Mouse (Mus musculus) liver, embryonic 13.5 days (tissue): ENCODE results near the gene Nudt5. TPM values are rescaled to one million over a fixed set of nuclear protein-coding genes. Genes with fewer than 3 reads are reported as not detected.
"Not testable (repeated sequence)": the region's sequence is repeated elsewhere in the genome, so short reads cannot be mapped to it uniquely, and the experiment has no call there.

ENCODE experiments used
- ATAC-seq: fragments of 200-750 bp; cut with Nextera tagmentation; 2 replicates; pipeline ENCODE4 v1.8.0; 2017; ENCODE audit warnings: low read depth, mild to moderate bottlenecking, moderate number of reproducible peaks, moderate library complexity
- DNase-seq: peaks from one replicate; pipeline ENCODE4 v3.0.0; 2022
- H3K27ac ChIP-seq: fragments of 300-500 bp; sonication (generic); 2 replicates; pipeline ENCODE4 v1.5.1; 2015; ENCODE audit warnings: moderate library complexity, mild to moderate bottlenecking, inconsistent platforms
- H3K27me3 ChIP-seq: fragments of 300-500 bp; sonication (generic); 2 replicates; pipeline ENCODE4 v1.6.1; 2015; ENCODE audit warnings: mild to moderate bottlenecking, inconsistent platforms
- H3K36me3 ChIP-seq: fragments of 300-500 bp; sonication (generic); 2 replicates; pipeline ENCODE4 v1.6.1; 2015; ENCODE audit warnings: mild to moderate bottlenecking, inconsistent platforms
- H3K4me1 ChIP-seq: fragments of 300-500 bp; sonication (generic); replicated peaks from 2 replicates; pipeline ENCODE4 v1.6.1; 2015; ENCODE audit warnings: inconsistent platforms
- H3K4me2 ChIP-seq: fragments of 300-500 bp; sonication (generic); 2 replicates; pipeline ENCODE4 v1.6.1; 2015; ENCODE audit warnings: inconsistent platforms, mild to moderate bottlenecking, moderate library complexity
- H3K4me3 ChIP-seq: fragments of 300-500 bp; sonication (generic); replicated peaks from 2 replicates; pipeline ENCODE4 v1.5.1; 2015; ENCODE audit warnings: mild to moderate bottlenecking, inconsistent platforms
- H3K9ac ChIP-seq: fragments of 300-500 bp; sonication (generic); 2 replicates; pipeline ENCODE4 v1.6.1; 2015; ENCODE audit warnings: mild to moderate bottlenecking, inconsistent platforms
- H3K9me3 ChIP-seq: fragments of 300-500 bp; sonication (generic); replicated peaks from 2 replicates; pipeline ENCODE4 v1.6.1; 2016; ENCODE audit warnings: inconsistent platforms
- WGBS: fragments of 180-500 bp; shearing (Covaris S2); methylation state at CpG from one replicate; pipeline ENCODE4 v1.1.7; 2015; ENCODE audit not compliant: insufficient replicate concordance; 5-methylcytosine and 5-hydroxymethylcytosine counted together
- polyA plus RNA-seq: library from polyadenylated mRNA; unstranded; fragments of >200 nt; fragmentation: Nextera tagmentation; extraction: Ambion mirVana; gene quantifications from 2 replicates; pipeline ENCODE4 v1.2.1, GENCODE M21; 2015

The Nudt5 gene
- polyA plus RNA-seq: 70.1 and 84.3 TPM in 2 replicates

GRCm38 (mm10) chr2:5844873-5845631 lies at the start of gene Nudt5, which contains the start of gene Cdc123:
Gene Nudt5 (plus strand): TSS chr2:5845019.
Gene Cdc123 (minus strand): TSS chr2:5845164.
- Histone ChIP-seq H3K4me1 (peaks cover 45% of the 10 kb centered on the region), H3K27me3 (no peaks in the 10 kb centered on the region), H3K27ac (peak within 1 kb of the TSS; percentile 80), H3K4me3 (peak within 1 kb of the TSS; percentile 79), H3K4me2 (peak within 1 kb of the TSS; percentile 77), H3K9me3 (no peaks in the 10 kb centered on the region; the same call in 1 of the 2 replicates), H3K36me3 (peaks cover 34% of the 10 kb centered on the region), H3K9ac (peak within 1 kb of the TSS; percentile 75)
- DNase-seq (peak; percentile 81), ATAC-seq (peak; percentile 93)
- under 1% methylated on average over 53 of the region's 53 CpGs for WGBS

- Histone ChIP-seq H3K4me1 (peaks cover 21% of the 10 kb centered on the region), H3K9me3 (no peaks in the 10 kb centered on the region), H3K36me3 (peaks cover 87% of the 10 kb centered on the region), H3K27ac (no peak overlapping the region), H3K4me3 (no peak overlapping the region), H3K27me3 (no peaks in the 10 kb centered on the region), H3K4me2 (no peak overlapping the region), H3K9ac (no peak overlapping the region)
- ATAC-seq (no peak), DNase-seq (no peak)
- 82% methylated on average over 11 of the region's 11 CpGs for WGBS
Observed at GRCm38 (mm10) chr2:5797816-5798672, 46.8 kb upstream of the Nudt5 start.

GRCm38 (mm10) chr2:5801182-5801640 lies 43.6 kb upstream of the Nudt5 start:
- Histone ChIP-seq H3K27ac (peak overlapping the region; percentile 70), H3K4me1 (peaks cover 21% of the 10 kb centered on the region), H3K9me3 (no peaks in the 10 kb centered on the region), H3K9ac (peak overlapping the region; percentile 52), H3K4me2 (peak overlapping the region; percentile 34), H3K36me3 (peaks cover 75% of the 10 kb centered on the region), H3K4me3 (no peak overlapping the region), H3K27me3 (no peaks in the 10 kb centered on the region)
- WGBS: 20% methylated on average over 9 of the region's 9 CpGs
- ATAC-seq (peak; percentile 90), DNase-seq (peak; percentile 39)

GRCm38 (mm10) chr2:5801927-5802590 lies 42.8 kb upstream of the Nudt5 start:
- Histone ChIP-seq H3K4me3 (no peak overlapping the region), H3K27me3 (no peaks in the 10 kb centered on the region), H3K27ac (peak overlapping the region; percentile 70), H3K9ac (peak overlapping the region; percentile 52), H3K4me2 (peak overlapping the region; percentile 34), H3K36me3 (peaks cover 68% of the 10 kb centered on the region), H3K4me1 (peaks cover 21% of the 10 kb centered on the region), H3K9me3 (no peaks in the 10 kb centered on the region)
- ATAC-seq: no peak
- 62% methylated on average over 10 of the region's 10 CpGs for WGBS
- DNase-seq: no peak

- Histone ChIP-seq H3K36me3 (peaks cover 60% of the 10 kb centered on the region), H3K4me1 (peaks cover 17% of the 10 kb centered on the region)
- DNase-seq: no peak
Observed at GRCm38 (mm10) chr2:5804440-5805045, 40.3 kb upstream of the Nudt5 start.

GRCm38 (mm10) chr2:5805228-5805627 lies 39.6 kb upstream of the Nudt5 start:
- Histone ChIP-seq H3K4me2 (no peak overlapping the region), H3K9me3 (no peaks in the 10 kb centered on the region), H3K36me3 (peaks cover 61% of the 10 kb centered on the region), H3K4me3 (no peak overlapping the region), H3K4me1 (peaks cover 17% of the 10 kb centered on the region), H3K9ac (no peak overlapping the region), H3K27me3 (no peaks in the 10 kb centered on the region), H3K27ac (no peak overlapping the region)
- WGBS: 86% methylated on average over 7 of the region's 7 CpGs
- ATAC-seq: no peak
- DNase-seq: no peak

More at GRCm38 (mm10) chr2:5804440-5805045, 40.3 kb upstream of the Nudt5 start:
- 29% methylated on average over 6 of the region's 6 CpGs for WGBS
- Histone ChIP-seq H3K9ac (no peak overlapping the region), H3K27me3 (no peaks in the 10 kb centered on the region), H3K9me3 (no peaks in the 10 kb centered on the region), H3K27ac (no peak overlapping the region), H3K4me2 (no peak overlapping the region), H3K4me3 (no peak overlapping the region)
- no peak for ATAC-seq

- peaks cover 13% of the 10 kb centered on the region for H3K4me1 ChIP-seq
- H3K9ac ChIP-seq, ATAC-seq, H3K27ac ChIP-seq, H3K4me3 ChIP-seq, H3K27me3 ChIP-seq, DNase-seq, H3K9me3 ChIP-seq, H3K4me2 ChIP-seq: not testable (repeated sequence)
- H3K36me3 ChIP-seq: peaks cover 62% of the 10 kb centered on the region
- 72% methylated on average over 3 of the region's 3 CpGs for WGBS
Observed at GRCm38 (mm10) chr2:5806201-5806600, 38.6 kb upstream of the Nudt5 start.

- 84% methylated on average over 5 of the region's 5 CpGs for WGBS
- no peak for ATAC-seq
- Histone ChIP-seq H3K4me2 (no peak overlapping the region), H3K4me1 (no peaks in the 10 kb centered on the region), H3K4me3 (no peak overlapping the region), H3K36me3 (peaks cover 56% of the 10 kb centered on the region), H3K27me3 (no peaks in the 10 kb centered on the region), H3K27ac (no peak overlapping the region), H3K9ac (no peak overlapping the region), H3K9me3 (no peaks in the 10 kb centered on the region)
- DNase-seq: no peak
Observed at GRCm38 (mm10) chr2:5810036-5810718, 34.6 kb upstream of the Nudt5 start.

GRCm38 (mm10) chr2:5811235-5811782 lies 33.5 kb upstream of the Nudt5 start:
- Histone ChIP-seq H3K27ac (no peak overlapping the region), H3K4me3 (no peak overlapping the region), H3K9ac (no peak overlapping the region), H3K4me1 (no peaks in the 10 kb centered on the region), H3K36me3 (peaks cover 58% of the 10 kb centered on the region), H3K4me2 (no peak overlapping the region), H3K27me3 (no peaks in the 10 kb centered on the region), H3K9me3 (no peaks in the 10 kb centered on the region)
- 75% methylated on average over 5 of the region's 5 CpGs for whole genome bisulfite sequencing
- DNase-seq (no peak), ATAC-seq (no peak)

GRCm38 (mm10) chr2:5821264-5821663 lies 23.6 kb upstream of the Nudt5 start:
- ATAC-seq (no peak), DNase-seq (no peak)
- no peak overlapping the region for H3K4me2 ChIP-seq
- no peak overlapping the region for H3K27ac ChIP-seq
- no peak overlapping the region for H3K9ac ChIP-seq
- H3K9me3 ChIP-seq: no peaks in the 10 kb centered on the region
- no peak overlapping the region for H3K4me3 ChIP-seq
- WGBS: 85% methylated on average over 10 of the region's 10 CpGs
- peaks cover 70% of the 10 kb centered on the region for H3K36me3 ChIP-seq
- peaks cover 15% of the 10 kb centered on the region; the same call in 1 of the 2 replicates for H3K4me1 ChIP-seq
- no peaks in the 10 kb centered on the region for H3K27me3 ChIP-seq
